Mouse (Mus musculus) stomach, embryonic 15.5 days (tissue): ENCODE measurements around the gene Fam81a. TPM values are rescaled to one million over a fixed set of nuclear protein-coding genes. Genes with fewer than 3 reads are reported as not detected.

Source experiments
- ATAC-seq: fragments of 200-750 bp; cut with Nextera tagmentation; 2 replicates; pipeline ENCODE4 v1.8.0; 2017; ENCODE audit warnings: low read depth, moderate number of reproducible peaks, moderate TSS enrichment; ENCODE audit not compliant: insufficient read depth, low FRiP score
- H3K27ac ChIP-seq: fragments of 300-500 bp; sonication (generic); 2 replicates; pipeline ENCODE4 v1.5.1; 2015; ENCODE audit warnings: mild to moderate bottlenecking, inconsistent platforms
- H3K27me3 ChIP-seq: fragments of 300-500 bp; sonication (generic); replicated peaks from 2 replicates; pipeline ENCODE4 v1.6.1; 2015; ENCODE audit warnings: inconsistent platforms
- H3K36me3 ChIP-seq: fragments of 300-500 bp; sonication (generic); 2 replicates; pipeline ENCODE4 v1.6.1; 2015; ENCODE audit warnings: inconsistent platforms
- H3K4me1 ChIP-seq: fragments of 300-500 bp; sonication (generic); 2 replicates; pipeline ENCODE4 v1.6.1; 2015; ENCODE audit warnings: inconsistent platforms
- H3K4me2 ChIP-seq: fragments of 300-500 bp; sonication (generic); 2 replicates; pipeline ENCODE4 v1.6.1; 2015; ENCODE audit warnings: mild to moderate bottlenecking, inconsistent platforms
- H3K4me3 ChIP-seq: fragments of 300-500 bp; sonication (generic); replicated peaks from 2 replicates; pipeline ENCODE4 v1.5.1; 2015; ENCODE audit warnings: inconsistent platforms
- H3K9ac ChIP-seq: fragments of 300-500 bp; sonication (generic); 2 replicates; pipeline ENCODE4 v1.6.1; 2015; ENCODE audit warnings: inconsistent platforms
- H3K9me3 ChIP-seq: fragments of 300-500 bp; sonication (generic); 2 replicates; pipeline ENCODE4 v1.6.1; 2016; ENCODE audit warnings: inconsistent platforms
- WGBS: fragments of 180-500 bp; shearing (Covaris S2); methylation state at CpG from one replicate; pipeline ENCODE4 v1.1.7; 2015; 5-methylcytosine and 5-hydroxymethylcytosine counted together
- polyA plus RNA-seq: library from polyadenylated mRNA; unstranded; fragments of >200 nt; fragmentation: Nextera tagmentation; extraction: Ambion mirVana; gene quantifications from 2 replicates; pipeline ENCODE4 v1.2.1, GENCODE M21; 2015

Gene Fam81a
- polyA plus RNA-seq, 1 experiment from 2014 or later: 16.2 TPM

- no peaks in the 10 kb centered on the region for H3K4me1 ChIP-seq
- no peak overlapping the region for H3K9ac ChIP-seq
- H3K4me3 ChIP-seq: no peak overlapping the region
- H3K36me3 ChIP-seq: no peaks in the 10 kb centered on the region
- H3K4me2 ChIP-seq: no peak overlapping the region
- 71% methylated on average over 5 of the region's 5 CpGs for WGBS
- ATAC-seq: no peak
- H3K27ac ChIP-seq: no peak overlapping the region
- H3K9me3 ChIP-seq: no peaks in the 10 kb centered on the region
- no peaks in the 10 kb centered on the region for H3K27me3 ChIP-seq
These were observed 34.2 kb downstream of the Fam81a start for GRCm38 (mm10) chr9:70108151-70108550.

- H3K4me2 ChIP-seq: no peak overlapping the region
- ATAC-seq: no peak
- 58% methylated on average over 5 of the region's 5 CpGs for WGBS
These were observed 36.8 kb downstream of the Fam81a start for GRCm38 (mm10) chr9:70105573-70105972.

GRCm38 (mm10) chr9:70103106-70103505, 39.3 kb downstream of the Fam81a start:
- 54% methylated on average over 8 of the region's 8 CpGs for WGBS
- no peaks in the 10 kb centered on the region for H3K36me3 ChIP-seq
- ATAC-seq: peak; percentile 43; the same call in 1 of the 2 replicates
- no peak overlapping the region for H3K4me3 ChIP-seq
- no peaks in the 10 kb centered on the region for H3K4me1 ChIP-seq
- no peak overlapping the region for H3K9ac ChIP-seq
- H3K9me3 ChIP-seq: no peaks in the 10 kb centered on the region
- H3K27ac ChIP-seq: no peak overlapping the region
- no peaks in the 10 kb centered on the region for H3K27me3 ChIP-seq
- H3K4me2 ChIP-seq: no peak overlapping the region

More at GRCm38 (mm10) chr9:70105573-70105972, 36.8 kb downstream of the Fam81a start:
- no peak overlapping the region for H3K27ac ChIP-seq
- no peaks in the 10 kb centered on the region for H3K4me1 ChIP-seq
- no peak overlapping the region for H3K9ac ChIP-seq
- H3K9me3 ChIP-seq: no peaks in the 10 kb centered on the region
- no peak overlapping the region for H3K4me3 ChIP-seq
- H3K27me3 ChIP-seq: no peaks in the 10 kb centered on the region
- H3K36me3 ChIP-seq: no peaks in the 10 kb centered on the region

- no peak for ATAC-seq
- Histone ChIP-seq H3K36me3 (no peaks in the 10 kb centered on the region), H3K27ac (no peak overlapping the region), H3K27me3 (no peaks in the 10 kb centered on the region), H3K4me3 (no peak overlapping the region), H3K4me2 (no peak overlapping the region), H3K9ac (no peak overlapping the region), H3K9me3 (no peaks in the 10 kb centered on the region), H3K4me1 (no peaks in the 10 kb centered on the region)
- WGBS: 90% methylated on average over 2 of the region's 2 CpGs
These were observed 44.8 kb downstream of the Fam81a start for GRCm38 (mm10) chr9:70097542-70097941.

GRCm38 (mm10) chr9:70095016-70095415, 47.3 kb downstream of the Fam81a start:
- 65% methylated on average over 6 of the region's 6 CpGs for WGBS
- H3K4me2 ChIP-seq: no peak overlapping the region
- ATAC-seq: no peak
- no peaks in the 10 kb centered on the region for H3K4me1 ChIP-seq
- H3K27me3 ChIP-seq: no peaks in the 10 kb centered on the region
- H3K4me3 ChIP-seq: no peak overlapping the region
- no peaks in the 10 kb centered on the region for H3K36me3 ChIP-seq
- no peak overlapping the region for H3K27ac ChIP-seq
- no peak overlapping the region for H3K9ac ChIP-seq
- H3K9me3 ChIP-seq: no peaks in the 10 kb centered on the region

GRCm38 (mm10) chr9:70090541-70090940, 51.8 kb downstream of the Fam81a start:
- no peak overlapping the region for H3K9ac ChIP-seq
- no peaks in the 10 kb centered on the region for H3K9me3 ChIP-seq
- no peaks in the 10 kb centered on the region for H3K27me3 ChIP-seq
- no peak overlapping the region for H3K4me2 ChIP-seq
- ATAC-seq: no peak
- WGBS: 75% methylated on average over 10 of the region's 10 CpGs
- no peak overlapping the region for H3K27ac ChIP-seq
- H3K4me1 ChIP-seq: peaks cover 3% of the 10 kb centered on the region; the same call in 1 of the 2 replicates
- H3K36me3 ChIP-seq: no peaks in the 10 kb centered on the region
- no peak overlapping the region for H3K4me3 ChIP-seq

GRCm38 (mm10) chr9:70088786-70089096, 53.6 kb downstream of the Fam81a start:
- H3K27ac ChIP-seq: 0 out of 2 replicates have a peak overlapping the region, but pooled peaks have one; percentile 23
- H3K4me2 ChIP-seq: no peak overlapping the region
- no peak for ATAC-seq

GRCm38 (mm10) chr9:70088041-70088785, 54.1 kb downstream of the Fam81a start:
- H3K4me3 ChIP-seq: no peak overlapping the region
- no peak overlapping the region for H3K9ac ChIP-seq
- H3K27me3 ChIP-seq: no peaks in the 10 kb centered on the region
- H3K27ac ChIP-seq: 0 out of 2 replicates have a peak overlapping the region, but pooled peaks have one; percentile 23
- no peaks in the 10 kb centered on the region for H3K9me3 ChIP-seq
- H3K36me3 ChIP-seq: no peaks in the 10 kb centered on the region
- peaks cover 3% of the 10 kb centered on the region; the same call in 1 of the 2 replicates for H3K4me1 ChIP-seq
- WGBS: 48% methylated on average over 19 of the region's 19 CpGs
- peak; percentile 39; the same call in 1 of the 2 replicates for ATAC-seq
- no peak overlapping the region for H3K4me2 ChIP-seq

More at GRCm38 (mm10) chr9:70088786-70089096, 53.6 kb downstream of the Fam81a start:
- Histone ChIP-seq H3K27me3 (no peaks in the 10 kb centered on the region), H3K4me3 (no peak overlapping the region), H3K9me3 (no peaks in the 10 kb centered on the region), H3K4me1 (peaks cover 3% of the 10 kb centered on the region; the same call in 1 of the 2 replicates), H3K9ac (no peak overlapping the region), H3K36me3 (no peaks in the 10 kb centered on the region)
- 49% methylated on average over 6 of the region's 6 CpGs for whole genome bisulfite sequencing

GRCm38 (mm10) chr9:70087379-70087778, 55.0 kb downstream of the Fam81a start:
- ATAC-seq: no peak
- no peak overlapping the region for H3K9ac ChIP-seq
- no peaks in the 10 kb centered on the region for H3K9me3 ChIP-seq
- no peak overlapping the region for H3K4me2 ChIP-seq
- 57% methylated on average over 5 of the region's 5 CpGs for WGBS
- no peak overlapping the region for H3K27ac ChIP-seq
- H3K4me1 ChIP-seq: peaks cover 3% of the 10 kb centered on the region; the same call in 1 of the 2 replicates
- H3K4me3 ChIP-seq: no peak overlapping the region
- H3K36me3 ChIP-seq: no peaks in the 10 kb centered on the region
- no peaks in the 10 kb centered on the region for H3K27me3 ChIP-seq

- no peak overlapping the region for H3K4me3 ChIP-seq
- WGBS: 20% methylated on average over 6 of the region's 6 CpGs
- no peak overlapping the region for H3K27ac ChIP-seq
- peaks cover 3% of the 10 kb centered on the region; the same call in 1 of the 2 replicates for H3K4me1 ChIP-seq
- H3K27me3 ChIP-seq: no peaks in the 10 kb centered on the region
- H3K36me3 ChIP-seq: no peaks in the 10 kb centered on the region
- no peak overlapping the region for H3K9ac ChIP-seq
- no peak overlapping the region for H3K4me2 ChIP-seq
- H3K9me3 ChIP-seq: no peaks in the 10 kb centered on the region
- no peak for ATAC-seq
These were observed 56.3 kb downstream of the Fam81a start for GRCm38 (mm10) chr9:70086091-70086490.

- 65% methylated on average over 11 of the region's 11 CpGs for WGBS
- no peak overlapping the region for H3K4me3 ChIP-seq
- ATAC-seq: no peak
These were observed 58.3 kb downstream of the Fam81a start for GRCm38 (mm10) chr9:70084107-70084506.

GRCm38 (mm10) chr9:70082357-70083204, 59.8 kb downstream of the Fam81a start:
- H3K36me3 ChIP-seq: no peaks in the 10 kb centered on the region
- no peak for ATAC-seq
- no peak overlapping the region; the same call in 1 of the 2 replicates for H3K4me2 ChIP-seq
- no peaks in the 10 kb centered on the region for H3K4me1 ChIP-seq
- H3K9ac ChIP-seq: no peak overlapping the region
- no peak overlapping the region for H3K27ac ChIP-seq
- WGBS: 48% methylated on average over 25 of the region's 25 CpGs
- H3K9me3 ChIP-seq: no peaks in the 10 kb centered on the region
- no peaks in the 10 kb centered on the region for H3K27me3 ChIP-seq
- H3K4me3 ChIP-seq: no peak overlapping the region

More at GRCm38 (mm10) chr9:70084107-70084506, 58.3 kb downstream of the Fam81a start:
- H3K4me2 ChIP-seq: no peak overlapping the region
- H3K4me1 ChIP-seq: peaks cover 3% of the 10 kb centered on the region; the same call in 1 of the 2 replicates
- H3K9ac ChIP-seq: no peak overlapping the region
- H3K27ac ChIP-seq: no peak overlapping the region
- no peaks in the 10 kb centered on the region for H3K27me3 ChIP-seq
- no peaks in the 10 kb centered on the region for H3K36me3 ChIP-seq
- no peaks in the 10 kb centered on the region for H3K9me3 ChIP-seq
